Mouse (Mus musculus): Measurements from ENCODE around the gene Ldhd. TPM values are rescaled to one million over a fixed set of nuclear protein-coding genes. Genes with fewer than 3 reads are reported as not detected.

Gene Ldhd
- polyA plus RNA-seq, 1 experiment from 2014 or later = 5.8 TPM

GRCm38 (mm10) chr8:111576501-111576900 lies 53.7 kb downstream of the Ldhd start:
- H3K27me3 ChIP-seq (replicated peaks; ENCODE audit: control insufficient read depth, insufficient read depth, low read length) = no peaks in the 10 kb centered on the region
- ATAC-seq = no peak
- H3K9me3 ChIP-seq (ENCODE audit: control insufficient read depth) = no peaks in the 10 kb centered on the region
- H3K4me1 ChIP-seq (replicated peaks; ENCODE audit: control insufficient read depth, insufficient read depth, low read length) = 0 out of 2 replicates have a peak, but pooled peaks cover 2% of the 10 kb centered on the region
- no peaks in the 10 kb centered on the region for H3K36me3 ChIP-seq (ENCODE audit: control insufficient read depth, insufficient read depth)
- no peak overlapping the region for H3K4me3 ChIP-seq (ENCODE audit: low read depth, low read length)
- no peak overlapping the region for H3K4me2 ChIP-seq (replicated peaks; ENCODE audit: low read depth)
- no peak overlapping the region for H3K27ac ChIP-seq (ENCODE audit: low read depth, low read length)
- no peak overlapping the region for H3K9ac ChIP-seq (ENCODE audit: low read depth, low read length)
- TF ChIP-seq CTCF (IDR thresholded peaks at IDR 0.05; ENCODE audit: low read depth) = no peak

- H3K4me3 ChIP-seq (ENCODE audit: low read depth, low read length) = no peak overlapping the region
- no peak for ATAC-seq
- H3K27ac ChIP-seq (ENCODE audit: low read depth, low read length) = no peak overlapping the region
- 0 out of 2 replicates have a peak, but pooled peaks cover 4% of the 10 kb centered on the region for H3K4me1 ChIP-seq (replicated peaks; ENCODE audit: control insufficient read depth, insufficient read depth, low read length)
- no peaks in the 10 kb centered on the region for H3K36me3 ChIP-seq (ENCODE audit: control insufficient read depth, insufficient read depth)
- TF ChIP-seq CTCF (IDR thresholded peaks at IDR 0.05; ENCODE audit: low read depth) = no peak
- no peak overlapping the region for H3K4me2 ChIP-seq (replicated peaks; ENCODE audit: low read depth)
- H3K9me3 ChIP-seq (ENCODE audit: control insufficient read depth) = no peaks in the 10 kb centered on the region
- H3K9ac ChIP-seq (ENCODE audit: low read depth, low read length) = no peak overlapping the region
- 94% methylated on average over 4 of the region's 4 CpGs for WGBS
- no peaks in the 10 kb centered on the region for H3K27me3 ChIP-seq (replicated peaks; ENCODE audit: control insufficient read depth, insufficient read depth, low read length)
Observed at GRCm38 (mm10) chr8:111575492-111575891, 54.7 kb downstream of the Ldhd start.

GRCm38 (mm10) chr8:111574016-111574415 lies 56.2 kb downstream of the Ldhd start:
- H3K4me3 ChIP-seq (ENCODE audit: low read depth, low read length) = no peak overlapping the region
- H3K36me3 ChIP-seq (ENCODE audit: control insufficient read depth, insufficient read depth) = no peaks in the 10 kb centered on the region
- H3K27me3 ChIP-seq (replicated peaks; ENCODE audit: control insufficient read depth, insufficient read depth, low read length) = no peaks in the 10 kb centered on the region
- H3K9me3 ChIP-seq (ENCODE audit: control insufficient read depth) = no peaks in the 10 kb centered on the region
- no peak overlapping the region for H3K4me2 ChIP-seq (replicated peaks; ENCODE audit: low read depth)
- WGBS = 78% methylated on average over 2 of the region's 2 CpGs
- H3K9ac ChIP-seq (ENCODE audit: low read depth, low read length) = no peak overlapping the region
- no peak for TF ChIP-seq CTCF (IDR thresholded peaks at IDR 0.05; ENCODE audit: low read depth)
- no peak overlapping the region for H3K27ac ChIP-seq (ENCODE audit: low read depth, low read length)
- no peak for ATAC-seq
- H3K4me1 ChIP-seq (replicated peaks; ENCODE audit: control insufficient read depth, insufficient read depth, low read length) = 0 out of 2 replicates have a peak, but pooled peaks cover 4% of the 10 kb centered on the region

Other genes starting within 250 kb of the Ldhd start
- gene Fa2h, start 236.6 kb downstream of the Ldhd start, polyA plus RNA-seq (2015; fragmentation: Nextera tagmentation; extraction: Ambion mirVana) = 0.50 and 2.6 TPM in 2 replicates
- 1.3 and 1.4 TPM in 2 replicates for gene Wdr59, start 108.3 kb downstream of the Ldhd start, polyA plus RNA-seq (2015; fragmentation: Nextera tagmentation; extraction: Ambion mirVana)
- gene Znrf1, start 94.3 kb downstream of the Ldhd start, polyA plus RNA-seq (2015; fragmentation: Nextera tagmentation; extraction: Ambion mirVana) = 11.7 and 13.3 TPM in 2 replicates
- 6.9 and 7.8 TPM in 2 replicates for gene Zfp1, start 13.0 kb upstream of the Ldhd start, polyA plus RNA-seq (2015; fragmentation: Nextera tagmentation; extraction: Ambion mirVana)
- gene Ctrb1, start 60.6 kb upstream of the Ldhd start, polyA plus RNA-seq (2015; fragmentation: Nextera tagmentation; extraction: Ambion mirVana) = 75.8 and 118 TPM in 2 replicates
- gene Bcar1, start 113.4 kb upstream of the Ldhd start, polyA plus RNA-seq (2015; fragmentation: Nextera tagmentation; extraction: Ambion mirVana) = 38.8 and 41.1 TPM in 2 replicates
- gene Cfdp1, start 223.9 kb upstream of the Ldhd start, polyA plus RNA-seq (2015; fragmentation: Nextera tagmentation; extraction: Ambion mirVana) = 87.2 and 89.5 TPM in 2 replicates
- gene Tmem170, start 246.4 kb upstream of the Ldhd start, polyA plus RNA-seq (2015; fragmentation: Nextera tagmentation; extraction: Ambion mirVana) = 24.1 and 25.4 TPM in 2 replicates

All from intestine, postnatal 0 days (tissue).